Mouse (Mus musculus) lung, adult 2 months (tissue): Measurements from ENCODE around the gene Hcrtr2.

Experiments used
- CTCF ChIP-seq: fragments of 200-500 bp; IDR thresholded peaks from 2 replicates; pipeline ENCODE4 v1.5.1; 2011; ENCODE audit warnings: mild to moderate bottlenecking, low read length, control low read depth; ENCODE audit not compliant: insufficient read depth
- POLR2A ChIP-seq: fragments of 200-500 bp; IDR thresholded peaks from 2 replicates; pipeline ENCODE4 v1.6.1; 2011; ENCODE audit warnings: low read depth, mild to moderate bottlenecking, control low read depth, low read length, borderline replicate concordance; ENCODE audit errors: extremely low read depth

DNA sequence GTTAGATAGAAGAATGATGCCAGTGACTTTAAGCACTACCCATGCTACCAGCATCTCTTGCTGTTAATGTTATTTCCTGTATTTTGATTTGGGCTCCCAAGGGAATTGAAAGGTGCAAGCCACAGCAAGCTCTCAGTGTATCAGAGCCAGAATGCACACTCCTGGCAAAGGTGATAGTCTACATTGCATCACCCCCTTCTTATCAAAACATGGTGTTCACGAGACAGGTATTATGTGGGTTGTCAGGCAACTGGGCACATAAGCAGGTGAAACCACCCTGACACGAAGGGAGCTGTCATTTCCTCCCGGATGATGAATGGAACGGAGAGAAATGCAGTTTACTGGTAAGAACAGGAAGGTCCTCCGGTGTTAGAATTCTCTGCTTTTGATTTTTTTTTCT, 65.9 kb downstream of the Hcrtr2 start:
- TF ChIP-seq CTCF, result no peak
- no peak for TF ChIP-seq POLR2A
